In the genomic region with DNA sequence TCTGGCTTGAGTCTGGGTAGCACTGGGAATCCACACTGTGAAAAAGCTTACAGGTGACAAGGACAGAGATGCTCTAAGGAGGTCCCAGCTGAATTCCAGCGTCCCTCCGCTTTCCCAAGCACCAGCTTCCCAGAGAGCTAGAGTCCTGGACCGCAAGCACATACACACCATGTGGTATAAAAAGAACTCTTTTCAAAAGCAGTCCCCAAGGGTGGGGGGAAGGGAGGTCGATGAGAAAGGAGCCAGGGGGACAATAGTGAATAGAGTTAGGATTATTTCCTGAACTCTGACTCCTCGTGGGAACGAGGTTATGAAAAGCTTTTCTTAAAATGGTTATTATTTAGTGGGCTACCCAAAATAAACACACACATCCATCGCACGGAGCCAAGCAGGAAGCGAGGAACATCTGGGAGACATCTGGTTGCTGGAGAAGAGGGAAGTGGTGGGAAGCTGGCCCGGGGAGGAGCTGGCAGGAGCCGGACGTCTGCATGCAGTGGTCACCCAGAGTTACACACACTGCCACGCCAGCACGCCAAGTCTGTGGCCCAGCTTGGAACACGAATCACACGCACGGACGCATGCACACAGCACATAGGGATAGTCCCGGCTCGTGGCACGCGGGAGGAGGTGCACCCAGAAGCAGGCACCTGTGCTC, we compare ENCODE assay signal across 8 mouse cellular contexts. TPM values are rescaled to one million over a fixed set of nuclear protein-coding genes. Genes with fewer than 3 reads are reported as not detected.
DNase-seq lines count a peak whose midpoint lies in the region; ATAC-seq lines count a peak whose summit lies in the region.

No protein-coding gene starts in this region.

- H3K27ac ChIP-seq in embryonic facial prominence, embryonic 15.5 days (replicated peaks) = peak overlapping the region; percentile 82
- H3K27ac ChIP-seq in heart, embryonic 15.5 days = peak overlapping the region; percentile 81
- H3K27ac ChIP-seq in kidney, embryonic 16.5 days (ENCODE audit: low read length) = peak overlapping the region; percentile 90
- no peak overlapping the region for H3K27ac ChIP-seq in neural tube, embryonic 12.5 days

- no peak overlapping the region for H3K4me3 ChIP-seq in embryonic facial prominence, embryonic 15.5 days (replicated peaks)
- no peak overlapping the region for H3K4me3 ChIP-seq in heart, embryonic 15.5 days
- H3K4me3 ChIP-seq in kidney, embryonic 16.5 days (ENCODE audit: low read length) = no peak overlapping the region
- no peak overlapping the region for H3K4me3 ChIP-seq in neural tube, embryonic 12.5 days

- no peak overlapping the region for H3K9ac ChIP-seq in embryonic facial prominence, embryonic 15.5 days
- no peak overlapping the region; the same call in 1 of the 2 replicates for H3K9ac ChIP-seq in heart, embryonic 15.5 days
- H3K9ac ChIP-seq in kidney, embryonic 16.5 days (replicated peaks; ENCODE audit: low read length) = 0 out of 2 replicates have a peak overlapping the region, but pooled peaks have one; percentile 23
- H3K9ac ChIP-seq in neural tube, embryonic 12.5 days = 0 out of 2 replicates have a peak overlapping the region, but pooled peaks have one; percentile 17

- peaks cover 70% of the 10 kb centered on the region for H3K4me1 ChIP-seq in embryonic facial prominence, embryonic 15.5 days
- H3K4me1 ChIP-seq in heart, embryonic 15.5 days (replicated peaks) = peaks cover 95% of the 10 kb centered on the region
- H3K4me1 ChIP-seq in kidney, embryonic 16.5 days (ENCODE audit: insufficient read depth, low read length) = peaks cover 84% of the 10 kb centered on the region
- H3K4me1 ChIP-seq in neural tube, embryonic 12.5 days = peaks cover 49% of the 10 kb centered on the region

- H3K9me3 ChIP-seq in embryonic facial prominence, embryonic 15.5 days (replicated peaks) = no peaks in the 10 kb centered on the region
- H3K9me3 ChIP-seq in heart, embryonic 15.5 days (replicated peaks) = no peaks in the 10 kb centered on the region
- no peaks in the 10 kb centered on the region for H3K9me3 ChIP-seq in kidney, embryonic 16.5 days (ENCODE audit: low read length)
- H3K9me3 ChIP-seq in neural tube, embryonic 12.5 days = no peaks in the 10 kb centered on the region

- ATAC-seq in embryonic facial prominence, embryonic 15.5 days (ENCODE audit: insufficient number of reproducible peaks, low FRiP score, low TSS enrichment, low read depth) = peak; percentile 75
- peak; percentile 44 for ATAC-seq in heart, embryonic 15.5 days (replicated peaks; ENCODE audit: insufficient number of reproducible peaks, insufficient read depth, low FRiP score, low read depth)
- peak; percentile 47 for ATAC-seq in kidney, embryonic 16.5 days (ENCODE audit: low FRiP score, low TSS enrichment)
- ATAC-seq in neural tube, embryonic 12.5 days (ENCODE audit: low FRiP score, low read depth) = no peak

- peaks cover 7% of the 10 kb centered on the region; the same call in 1 of the 2 replicates for H3K27me3 ChIP-seq in embryonic facial prominence, embryonic 15.5 days
- H3K27me3 ChIP-seq in heart, embryonic 15.5 days = no peaks in the 10 kb centered on the region
- H3K27me3 ChIP-seq in kidney, embryonic 16.5 days (ENCODE audit: insufficient read depth, low read length) = peaks cover 3% of the 10 kb centered on the region; the same call in 1 of the 2 replicates
- H3K27me3 ChIP-seq in neural tube, embryonic 12.5 days (replicated peaks) = peaks cover 14% of the 10 kb centered on the region; the same call in 1 of the 2 replicates

- no peaks in the 10 kb centered on the region for H3K36me3 ChIP-seq in embryonic facial prominence, embryonic 15.5 days
- no peaks in the 10 kb centered on the region for H3K36me3 ChIP-seq in heart, embryonic 15.5 days
- no peaks in the 10 kb centered on the region for H3K36me3 ChIP-seq in kidney, embryonic 16.5 days (ENCODE audit: insufficient read depth, low read length)
- no peaks in the 10 kb centered on the region for H3K36me3 ChIP-seq in neural tube, embryonic 12.5 days

- 18% methylated on average over 22 of the region's 22 CpGs for WGBS in embryonic facial prominence, embryonic 15.5 days
- WGBS in heart, embryonic 15.5 days = 34% methylated on average over 22 of the region's 22 CpGs
- 41% methylated on average over 22 of the region's 22 CpGs for WGBS in kidney, embryonic 16.5 days
- WGBS in neural tube, embryonic 12.5 days = 49% methylated on average over 22 of the region's 22 CpGs

- H3K4me2 ChIP-seq in embryonic facial prominence, embryonic 15.5 days (replicated peaks) = peak overlapping the region; percentile 42
- H3K4me2 ChIP-seq in heart, embryonic 15.5 days = peak overlapping the region; percentile 24
- peak overlapping the region; percentile 22 for H3K4me2 ChIP-seq in kidney, embryonic 16.5 days (replicated peaks; ENCODE audit: low read depth, low read length)
- H3K4me2 ChIP-seq in neural tube, embryonic 12.5 days (replicated peaks) = peak overlapping the region; percentile 24; the same call in 1 of the 2 replicates

- DNase-seq in adrenal gland, adult 2 months = peak; percentile 35
- DNase-seq in adrenal gland, postnatal 10 days = no peak
- no peak for DNase-seq in thymus, postnatal 10 days (ENCODE audit: low spot score in 2 of 2)
- DNase-seq in layer of hippocampus, adult 11-12 months (ENCODE audit: low spot score) = no peak

RNA-seq across cellular contexts. Expression of a gene that starts 23.7 kb away (rescaled TPM):
- total RNA-seq in adrenal gland, adult 2 months (2021) = 1 to 10 TPM; 5.9 to 6.2 TPM
- polyA plus RNA-seq in adrenal gland, adult 2 months (2012; rRNA removed) = 9.4 and 9.9 TPM in 2 replicates
- 10 to 100 TPM; 14.0 to 16.1 TPM for total RNA-seq in adrenal gland, postnatal 10 days (2021)
- 7.5 and 7.9 TPM in 2 replicates for polyA plus RNA-seq in embryonic facial prominence, embryonic 15.5 days (2015; fragmentation: Nextera tagmentation; extraction: Ambion mirVana)
- polyA plus RNA-seq in heart, embryonic 15.5 days (2015; fragmentation: Nextera tagmentation; extraction: Ambion mirVana) = 11.7 TPM in 2 replicates
- polyA plus RNA-seq in kidney, embryonic 16.5 days (2015; fragmentation: Nextera tagmentation; extraction: Ambion mirVana) = 10.4 and 10.5 TPM in 2 replicates
- polyA plus RNA-seq in neural tube, embryonic 12.5 days (2016; fragmentation: Nextera tagmentation; extraction: Ambion mirVana) = 3.0 and 3.6 TPM in 2 replicates

RNA-seq across cellular contexts. Expression of a gene that starts 55.1 kb away (rescaled TPM):
- total RNA-seq in adrenal gland, adult 2 months (2021) = 10 to 100 TPM; 37.9 to 49.2 TPM
- 17.9 and 26.7 TPM in 2 replicates for polyA plus RNA-seq in adrenal gland, adult 2 months (2012; rRNA removed)
- total RNA-seq in adrenal gland, postnatal 10 days (2021) = 10 to 100 TPM; 13.5 to 18.0 TPM
- 12.8 and 14.0 TPM in 2 replicates for polyA plus RNA-seq in embryonic facial prominence, embryonic 15.5 days (2015; fragmentation: Nextera tagmentation; extraction: Ambion mirVana)
- polyA plus RNA-seq in heart, embryonic 15.5 days (2015; fragmentation: Nextera tagmentation; extraction: Ambion mirVana) = 4.5 and 9.2 TPM in 2 replicates
- 14.0 and 14.5 TPM in 2 replicates for polyA plus RNA-seq in kidney, embryonic 16.5 days (2015; fragmentation: Nextera tagmentation; extraction: Ambion mirVana)
- polyA plus RNA-seq in neural tube, embryonic 12.5 days (2016; fragmentation: Nextera tagmentation; extraction: Ambion mirVana) = 12.9 and 13.6 TPM in 2 replicates

Comparison
In these comparisons a context has a peak if more than half of its experiments do, and no peak if none do; other contexts are left out.
1. H3K9ac ChIP-seq: peak in kidney, embryonic 16.5 days (single experiment) and neural tube, embryonic 12.5 days (single experiment); none in embryonic facial prominence, embryonic 15.5 days (single experiment) and heart, embryonic 15.5 days (single experiment).
2. Peak in every context shown above with its lines, with median percentiles within 50 percentile points of each other: H3K4me2 ChIP-seq.